10 mouse cellular contexts compared by ENCODE assay signal in the genomic region with DNA sequence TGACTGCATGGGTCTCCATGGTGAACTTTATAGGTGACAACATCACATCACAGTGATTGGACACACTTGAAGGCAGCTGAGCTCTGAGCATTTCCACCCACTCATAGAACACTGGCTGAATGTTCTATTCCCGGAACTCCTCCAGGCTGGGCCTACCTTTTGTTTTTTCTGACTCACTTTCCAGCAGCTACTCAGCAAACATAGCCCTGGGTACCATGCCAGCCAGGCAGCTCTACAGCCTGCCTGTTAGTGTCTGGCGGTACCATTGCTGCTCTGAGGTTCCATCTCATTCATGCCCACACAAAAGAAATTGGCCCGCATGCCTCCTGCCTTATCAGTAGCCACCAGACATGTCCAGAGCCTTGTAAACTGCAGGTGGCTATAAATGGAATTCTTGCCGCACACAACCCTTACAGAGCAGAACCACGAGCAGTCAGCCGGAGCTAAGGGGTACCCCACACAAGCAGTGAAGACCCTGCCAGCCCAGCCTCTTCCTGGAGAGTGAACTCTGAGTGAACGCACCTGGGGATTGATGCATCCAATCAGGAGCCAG. TPM values are rescaled to one million over a fixed set of nuclear protein-coding genes. Genes with fewer than 3 reads are reported as not detected.
DNase-seq lines count a peak whose midpoint lies in the region; ATAC-seq lines count a peak whose summit lies in the region.
"Had no signal": no experiment of that assay in that cellular context is flagged by ENCODE, and none has a peak within 500 bp of the region (broad histone marks: within the 10 kb centered on the region; RNA-seq: fewer than 3 reads in every experiment).

No protein-coding gene starts in this region.

- no peak overlapping the region for H3K4me3 ChIP-seq in kidney, embryonic 16.5 days (ENCODE audit: low read length)
- H3K4me3 ChIP-seq: heart, adult 2 months; neural tube, embryonic 12.5 days had no signal

- WGBS in kidney, embryonic 16.5 days = 59% methylated on average over 7 of the region's 7 CpGs

- no peaks in the 10 kb centered on the region for H3K36me3 ChIP-seq in kidney, embryonic 16.5 days (ENCODE audit: insufficient read depth, low read length)
- H3K36me3 ChIP-seq: neural tube, embryonic 12.5 days had no signal

- H3K4me2 ChIP-seq in kidney, embryonic 16.5 days (replicated peaks; ENCODE audit: low read depth, low read length) = no peak overlapping the region
- H3K4me2 ChIP-seq: neural tube, embryonic 12.5 days had no signal

- H3K27me3 ChIP-seq in kidney, embryonic 16.5 days (ENCODE audit: insufficient read depth, low read length) = no peaks in the 10 kb centered on the region
- H3K27me3 ChIP-seq: neural tube, embryonic 12.5 days had no signal

- peak; percentile 27; the same call in 1 of the 2 replicates for ATAC-seq in kidney, embryonic 16.5 days (ENCODE audit: low FRiP score, low TSS enrichment)

- H3K9me3 ChIP-seq in kidney, embryonic 16.5 days (ENCODE audit: low read length) = no peaks in the 10 kb centered on the region
- H3K9me3 ChIP-seq: neural tube, embryonic 12.5 days had no signal

- no peak overlapping the region for H3K27ac ChIP-seq in kidney, embryonic 16.5 days (ENCODE audit: low read length)
- H3K27ac ChIP-seq: heart, adult 2 months; neural tube, embryonic 12.5 days had no signal

- DNase-seq in kidney, adult 8-10 months = no peak
- DNase-seq in frontal cortex, adult 2 months (ENCODE audit: extremely low spot score in 1 of 2, low spot score in 1 of 2) = peak; percentile 77 to 81
- peak; percentile 65 to 84 for DNase-seq in left cerebral cortex, adult 9 months (ENCODE audit: low spot score in 2 of 2)
- DNase-seq in right cerebral cortex, postnatal 36 days (ENCODE audit: low spot score in 2 of 2) = peak; percentile 78
- no peak for DNase-seq in adrenal gland, postnatal 36 days
- no peak for DNase-seq in gastrocnemius, adult 18-20 months (ENCODE audit: low spot score)
- DNase-seq in gastrocnemius, postnatal 10 days = no peak

- 0 out of 2 replicates have a peak, but pooled peaks cover 2% of the 10 kb centered on the region for H3K4me1 ChIP-seq in kidney, embryonic 16.5 days (ENCODE audit: insufficient read depth, low read length)

- H3K9ac ChIP-seq in kidney, embryonic 16.5 days (replicated peaks; ENCODE audit: low read length) = no peak overlapping the region
- H3K9ac ChIP-seq: neural tube, embryonic 12.5 days had no signal

RNA-seq across cellular contexts. Expression of a gene that starts 55.8 kb away (rescaled TPM):
- polyA plus RNA-seq in kidney, embryonic 16.5 days (2015; fragmentation: Nextera tagmentation; extraction: Ambion mirVana) = not detected in 2 replicates
- not detected in 2 replicates for polyA plus RNA-seq in frontal cortex, adult 2 months (2012; rRNA removed)
- under 1 TPM in 1 of 2 experiments, not detected in 1; 0.16 TPM for total RNA-seq in adrenal gland, postnatal 36 days (2021)
- total RNA-seq in gastrocnemius, adult 18-20 months (2021) = not detected
- total RNA-seq in gastrocnemius, postnatal 10 days (2021) = under 1 TPM; 0.16 to 0.19 TPM
- total RNA-seq: heart, adult 2 months had no signal
- polyA plus RNA-seq: heart, adult 2 months; neural tube, embryonic 12.5 days had no signal

Comparison
In these comparisons a context has a peak if more than half of its experiments do, and no peak if none do; other contexts are left out.
1. DNase-seq: peak in frontal cortex, adult 2 months (2 of 2), left cerebral cortex, adult 9 months (2 of 2) and right cerebral cortex, postnatal 36 days (2 of 2); none in kidney, adult 8-10 months (0 of 2), adrenal gland, postnatal 36 days (0 of 2), gastrocnemius, adult 18-20 months (single experiment) and gastrocnemius, postnatal 10 days (single experiment).